Mouse (Mus musculus): ENCODE measurements around the gene Mef2c. TPM values are rescaled to one million over a fixed set of nuclear protein-coding genes. Genes with fewer than 3 reads are reported as not detected.

The Mef2c gene
- total RNA-seq (2015) (94.2 and 95.1 TPM in 2 replicates), total RNA-seq (2017) (105 and 160 TPM in 2 replicates)

- no peak for ATAC-seq (replicated peaks; ENCODE audit: poor library complexity)
Observed at GRCm38 (mm10) chr13:83503919-83504318, at the start of gene Mef2c. Gene Mef2c (plus strand): TSS chr13:83504034.

- peak; percentile 23; the same call in 1 of the 2 replicates for ATAC-seq (replicated peaks; ENCODE audit: poor library complexity)
Observed at GRCm38 (mm10) chr13:83458729-83459128, 45.1 kb upstream of the Mef2c start.

GRCm38 (mm10) chr13:83459600-83459999 lies 44.2 kb upstream of the Mef2c start:
- no peak for ATAC-seq (replicated peaks; ENCODE audit: poor library complexity)

GRCm38 (mm10) chr13:83460620-83461019 lies 43.2 kb upstream of the Mef2c start:
- ATAC-seq (replicated peaks; ENCODE audit: poor library complexity): 0 out of 2 replicates have a peak, but pooled peaks have one; percentile 17

GRCm38 (mm10) chr13:83461556-83461955 lies 42.3 kb upstream of the Mef2c start:
- ATAC-seq (replicated peaks; ENCODE audit: poor library complexity): no peak

- ATAC-seq (replicated peaks; ENCODE audit: poor library complexity): no peak
Observed at GRCm38 (mm10) chr13:83466756-83467155, 37.1 kb upstream of the Mef2c start.

- ATAC-seq (replicated peaks; ENCODE audit: poor library complexity): peak; percentile 76
Observed at GRCm38 (mm10) chr13:83468794-83469193, 35.0 kb upstream of the Mef2c start.

- ATAC-seq (replicated peaks; ENCODE audit: poor library complexity): peak; percentile 39; the same call in 1 of the 2 replicates
Observed at GRCm38 (mm10) chr13:83473755-83474154, 30.1 kb upstream of the Mef2c start.

- ATAC-seq (replicated peaks; ENCODE audit: poor library complexity): no peak
Observed at GRCm38 (mm10) chr13:83480388-83480787, 23.4 kb upstream of the Mef2c start.

- no peak for ATAC-seq (replicated peaks; ENCODE audit: poor library complexity)
Observed at GRCm38 (mm10) chr13:83481310-83481709, 22.5 kb upstream of the Mef2c start.

- ATAC-seq (replicated peaks; ENCODE audit: poor library complexity): no peak
Observed at GRCm38 (mm10) chr13:83482087-83482486, 21.7 kb upstream of the Mef2c start.

- no peak for ATAC-seq (replicated peaks; ENCODE audit: poor library complexity)
Observed at GRCm38 (mm10) chr13:83484215-83484614, 19.6 kb upstream of the Mef2c start.

- no peak for ATAC-seq (replicated peaks; ENCODE audit: poor library complexity)
Observed at GRCm38 (mm10) chr13:83484721-83485369, 19.0 kb upstream of the Mef2c start.

- ATAC-seq (replicated peaks; ENCODE audit: poor library complexity): no peak
Observed at GRCm38 (mm10) chr13:83492051-83492450, 11.8 kb upstream of the Mef2c start.

- ATAC-seq (replicated peaks; ENCODE audit: poor library complexity): peak; percentile 68
Observed at GRCm38 (mm10) chr13:83497708-83498107, 6.1 kb upstream of the Mef2c start.

GRCm38 (mm10) chr13:83499526-83499925 lies 4.3 kb upstream of the Mef2c start:
- ATAC-seq (replicated peaks; ENCODE audit: poor library complexity): no peak

- ATAC-seq (replicated peaks; ENCODE audit: poor library complexity): no peak
Observed at GRCm38 (mm10) chr13:83507687-83508086, 3.9 kb downstream of the Mef2c start.

- no peak for ATAC-seq (replicated peaks; ENCODE audit: poor library complexity)
Observed at GRCm38 (mm10) chr13:83515013-83515547, 11.2 kb downstream of the Mef2c start.

GRCm38 (mm10) chr13:83517660-83518609 lies 14.1 kb downstream of the Mef2c start:
- ATAC-seq (replicated peaks; ENCODE audit: poor library complexity): peak; percentile 95

- ATAC-seq (replicated peaks; ENCODE audit: poor library complexity): no peak
Observed at GRCm38 (mm10) chr13:83520807-83521206, 17.0 kb downstream of the Mef2c start.

GRCm38 (mm10) chr13:83523232-83523969 lies 19.6 kb downstream of the Mef2c start:
- ATAC-seq (replicated peaks; ENCODE audit: poor library complexity): peak; percentile 45
